Mouse (Mus musculus): ENCODE measurements around the gene Gm21988. TPM values are rescaled to one million over a fixed set of nuclear protein-coding genes. Genes with fewer than 3 reads are reported as not detected.

Gm21988 gene
- polyA plus RNA-seq (2014; fragmentation: Nextera tagmentation; extraction: Ambion mirVana) = 9.0 and 9.5 TPM in 2 replicates

DNA sequence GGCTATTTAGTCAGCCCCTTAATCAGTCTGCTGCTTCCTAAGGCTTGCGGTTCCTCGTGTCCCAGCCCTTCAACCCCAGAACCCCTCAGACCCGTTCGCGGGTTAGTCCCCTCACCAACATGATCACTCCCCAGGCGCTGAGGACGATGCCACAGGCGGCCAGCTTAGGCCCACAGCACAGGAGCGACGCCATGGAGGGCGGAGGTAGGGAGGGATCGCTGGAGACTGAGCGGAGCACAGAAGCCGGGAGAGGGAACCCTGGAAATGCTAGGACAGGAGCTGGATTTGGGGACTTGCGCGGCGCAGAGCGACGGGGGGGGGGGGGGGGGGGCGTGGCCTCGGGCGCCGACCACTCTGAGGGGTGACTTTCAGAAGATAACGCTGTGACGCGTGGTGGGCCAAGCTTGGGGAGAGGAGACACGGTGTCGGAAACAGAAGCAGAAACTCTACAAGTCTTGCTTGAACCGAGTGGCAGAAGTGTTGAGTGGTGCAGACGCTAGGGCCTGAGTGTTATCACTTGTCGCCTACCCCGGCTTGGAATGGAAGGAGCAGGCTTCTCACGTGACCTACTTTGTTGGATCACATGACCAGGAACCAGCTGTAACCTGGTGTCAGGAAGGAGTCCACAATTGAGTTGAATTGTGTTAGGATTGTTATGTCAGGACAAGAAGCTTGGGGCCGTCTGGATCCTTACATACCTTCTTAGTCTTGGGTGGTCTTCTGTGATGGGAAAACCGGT lies at the start of gene Gm21988, which contains the start of gene Rnasek:
TSS of gene Gm21988 (minus strand) at position 290 of the 739 bp plus-strand sequence.
TSS of gene Rnasek (minus strand) at position 302 of the 739 bp plus-strand sequence.
- Histone ChIP-seq H3K4me3 (ENCODE audit: low read depth, low read length) (peak within 1 kb of the TSS; percentile 99), H3K27ac (ENCODE audit: low read depth) (peak within 1 kb of the TSS; percentile 86), H3K4me1 (replicated peaks; ENCODE audit: control insufficient read depth, insufficient read depth, low read length) (peaks cover 23% of the 10 kb centered on the region), H3K36me3 (ENCODE audit: control insufficient read depth, insufficient read depth, low read length) (peaks cover 12% of the 10 kb centered on the region), H3K9ac (ENCODE audit: low read length) (peak within 1 kb of the TSS; percentile 83), H3K27me3 (replicated peaks; ENCODE audit: control insufficient read depth, insufficient read depth, low read length) (no peaks in the 10 kb centered on the region), H3K4me2 (ENCODE audit: low read length) (peak within 1 kb of the TSS; percentile 99), H3K9me3 (ENCODE audit: control insufficient read depth, low read length) (no peaks in the 10 kb centered on the region)
- DNase-seq (ENCODE audit: low spot score) (peak; percentile 98), ATAC-seq (replicated peaks; ENCODE audit: low FRiP score, low TSS enrichment, low read depth) (peak; percentile 54)
- 0% methylated on average over 30 of the region's 35 CpGs for WGBS

DNA sequence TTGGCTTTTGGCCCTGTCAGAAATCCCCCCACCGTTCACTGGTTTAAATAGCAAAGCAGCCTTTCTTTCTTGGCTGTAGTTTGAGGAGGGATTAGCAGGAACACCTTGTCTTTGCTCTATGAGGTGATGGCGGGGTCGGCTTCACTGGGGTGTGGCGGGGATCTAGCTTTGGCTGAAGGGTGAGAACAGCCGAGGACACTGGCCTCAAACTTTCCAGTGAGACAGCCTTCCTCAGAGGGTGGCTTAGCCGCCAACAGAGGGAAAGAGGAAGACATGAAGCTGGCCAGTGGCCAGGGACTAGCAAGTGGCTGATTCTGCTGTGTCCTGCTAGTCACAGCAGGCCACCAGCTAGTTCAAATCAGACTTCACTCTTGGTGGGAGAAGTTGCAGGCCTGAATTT lies 49.6 kb upstream of the Gm21988 start:
- ATAC-seq (replicated peaks; ENCODE audit: low FRiP score, low TSS enrichment, low read depth) (no peak), DNase-seq (ENCODE audit: low spot score) (no peak)
- Histone ChIP-seq H3K9ac (ENCODE audit: low read length) (no peak overlapping the region), H3K4me3 (ENCODE audit: low read depth, low read length) (no peak overlapping the region), H3K27ac (ENCODE audit: low read depth) (no peak overlapping the region), H3K36me3 (ENCODE audit: control insufficient read depth, insufficient read depth, low read length) (no peaks in the 10 kb centered on the region), H3K4me1 (replicated peaks; ENCODE audit: control insufficient read depth, insufficient read depth, low read length) (no peaks in the 10 kb centered on the region), H3K9me3 (ENCODE audit: control insufficient read depth, low read length) (no peaks in the 10 kb centered on the region), H3K27me3 (replicated peaks; ENCODE audit: control insufficient read depth, insufficient read depth, low read length) (no peaks in the 10 kb centered on the region), H3K4me2 (ENCODE audit: low read length) (no peak overlapping the region)
- WGBS = 36% methylated on average over 6 of the region's 6 CpGs

DNA sequence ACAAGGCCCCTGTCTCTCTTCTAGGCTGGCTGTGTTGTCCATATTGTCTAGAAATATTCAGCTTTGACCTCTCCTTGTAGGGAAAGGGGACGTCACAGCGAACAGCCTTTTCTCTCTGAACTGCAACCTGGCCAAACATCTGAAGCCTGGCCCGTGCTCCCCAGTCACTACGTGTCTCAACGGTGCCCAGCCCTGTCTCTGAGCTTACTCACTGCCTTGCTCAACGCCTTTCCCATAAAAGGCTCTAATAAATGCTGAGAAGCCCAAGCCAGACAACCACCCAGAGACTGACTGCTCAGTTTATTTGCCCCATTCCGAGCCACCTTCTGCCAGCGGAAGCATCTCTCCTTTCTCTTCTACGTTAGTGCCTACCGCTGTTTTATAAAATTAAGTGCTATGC lies 48.5 kb upstream of the Gm21988 start:
- Histone ChIP-seq H3K36me3 (ENCODE audit: control insufficient read depth, insufficient read depth, low read length) (no peaks in the 10 kb centered on the region), H3K4me1 (replicated peaks; ENCODE audit: control insufficient read depth, insufficient read depth, low read length) (no peaks in the 10 kb centered on the region), H3K4me2 (ENCODE audit: low read length) (no peak overlapping the region), H3K27ac (ENCODE audit: low read depth) (no peak overlapping the region), H3K27me3 (replicated peaks; ENCODE audit: control insufficient read depth, insufficient read depth, low read length) (no peaks in the 10 kb centered on the region), H3K9me3 (ENCODE audit: control insufficient read depth, low read length) (no peaks in the 10 kb centered on the region), H3K4me3 (ENCODE audit: low read depth, low read length) (no peak overlapping the region), H3K9ac (ENCODE audit: low read length) (no peak overlapping the region)
- DNase-seq (ENCODE audit: low spot score) = no peak
- no peak for ATAC-seq (replicated peaks; ENCODE audit: low FRiP score, low TSS enrichment, low read depth)
- 74% methylated on average over 10 of the region's 10 CpGs for WGBS

DNA sequence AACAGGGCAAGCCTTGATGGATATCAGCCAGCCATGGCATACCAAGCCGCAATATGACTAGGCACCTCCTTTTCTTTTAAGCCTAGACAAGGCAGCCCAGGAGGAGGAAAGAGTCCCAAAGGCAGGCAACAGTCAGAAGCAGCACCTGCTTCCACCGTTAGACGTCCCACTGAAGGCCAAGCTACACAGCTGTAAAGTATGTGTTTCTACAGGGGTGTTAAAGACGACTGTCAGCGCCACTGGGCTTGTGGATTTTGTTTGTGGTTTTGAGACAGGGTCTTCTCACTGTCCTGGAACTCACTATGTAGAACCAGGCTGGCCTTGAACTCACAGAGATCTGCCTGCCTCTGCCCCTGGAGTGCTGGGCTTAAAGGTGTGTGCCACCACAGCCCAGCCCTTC lies 46.1 kb upstream of the Gm21988 start:
- H3K9me3 ChIP-seq (ENCODE audit: control insufficient read depth, low read length) = no peaks in the 10 kb centered on the region
- no peaks in the 10 kb centered on the region for H3K27me3 ChIP-seq (replicated peaks; ENCODE audit: control insufficient read depth, insufficient read depth, low read length)
- no peak overlapping the region for H3K4me2 ChIP-seq (ENCODE audit: low read length)
- no peak overlapping the region for H3K9ac ChIP-seq (ENCODE audit: low read length)
- 83% methylated on average over 5 of the region's 5 CpGs for WGBS
- H3K4me1 ChIP-seq (replicated peaks; ENCODE audit: control insufficient read depth, insufficient read depth, low read length) = no peaks in the 10 kb centered on the region
- DNase-seq (ENCODE audit: low spot score) (no peak), ATAC-seq (replicated peaks; ENCODE audit: low FRiP score, low TSS enrichment, low read depth) (no peak)
- no peak overlapping the region for H3K27ac ChIP-seq (ENCODE audit: low read depth)
- no peaks in the 10 kb centered on the region for H3K36me3 ChIP-seq (ENCODE audit: control insufficient read depth, insufficient read depth, low read length)
- no peak overlapping the region for H3K4me3 ChIP-seq (ENCODE audit: low read depth, low read length)

DNA sequence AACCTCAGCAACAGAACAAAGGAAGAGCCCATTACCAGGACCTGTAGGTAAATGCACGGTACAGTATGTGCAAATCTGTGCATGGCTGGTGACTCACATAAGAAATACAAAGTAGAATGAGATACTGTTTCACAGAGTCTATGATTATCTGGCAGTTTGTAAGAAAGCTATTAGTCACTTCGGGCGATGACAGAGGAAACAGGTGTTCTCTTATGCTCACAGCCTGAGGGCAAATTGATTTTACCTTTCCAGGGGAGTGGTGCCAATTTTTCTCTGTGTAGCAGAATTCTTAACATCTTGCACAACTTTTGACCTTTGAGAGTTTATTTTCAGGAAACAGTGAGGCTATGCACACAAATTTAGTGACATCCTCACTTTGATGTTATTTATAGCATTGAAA lies 45.1 kb upstream of the Gm21988 start:
- 80% methylated on average over 3 of the region's 3 CpGs for WGBS
- DNase-seq (ENCODE audit: low spot score) (no peak), ATAC-seq (replicated peaks; ENCODE audit: low FRiP score, low TSS enrichment, low read depth) (no peak)
- H3K4me2 ChIP-seq (ENCODE audit: low read length) = no peak overlapping the region
- no peaks in the 10 kb centered on the region for H3K27me3 ChIP-seq (replicated peaks; ENCODE audit: control insufficient read depth, insufficient read depth, low read length)
- H3K9me3 ChIP-seq (ENCODE audit: control insufficient read depth, low read length) = no peaks in the 10 kb centered on the region
- H3K36me3 ChIP-seq (ENCODE audit: control insufficient read depth, insufficient read depth, low read length) = no peaks in the 10 kb centered on the region
- no peak overlapping the region for H3K9ac ChIP-seq (ENCODE audit: low read length)
- no peak overlapping the region for H3K4me3 ChIP-seq (ENCODE audit: low read depth, low read length)
- no peak overlapping the region for H3K27ac ChIP-seq (ENCODE audit: low read depth)
- H3K4me1 ChIP-seq (replicated peaks; ENCODE audit: control insufficient read depth, insufficient read depth, low read length) = no peaks in the 10 kb centered on the region

DNA sequence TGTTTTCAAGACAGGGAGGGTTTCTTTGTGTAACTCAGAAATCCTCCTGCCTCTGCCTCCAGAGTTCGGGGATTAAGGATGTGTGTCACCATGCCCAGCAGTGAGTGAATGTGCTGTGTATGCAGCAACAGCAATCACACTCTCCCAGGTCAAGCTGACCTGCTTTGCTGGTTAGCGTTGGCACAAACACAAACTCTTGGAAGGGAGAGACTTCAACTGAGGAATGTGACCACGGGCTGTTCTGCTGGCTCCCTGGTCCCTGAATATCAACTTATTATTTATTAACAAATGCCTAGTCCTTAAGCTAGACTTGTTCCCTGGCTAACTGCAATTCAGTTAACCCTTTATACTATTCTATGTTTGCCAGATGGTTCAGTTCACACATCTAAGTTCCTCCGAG lies 44.0 kb upstream of the Gm21988 start:
- Histone ChIP-seq H3K4me2 (ENCODE audit: low read length) (no peak overlapping the region), H3K9me3 (ENCODE audit: control insufficient read depth, low read length) (no peaks in the 10 kb centered on the region), H3K36me3 (ENCODE audit: control insufficient read depth, insufficient read depth, low read length) (no peaks in the 10 kb centered on the region), H3K4me3 (ENCODE audit: low read depth, low read length) (no peak overlapping the region), H3K4me1 (replicated peaks; ENCODE audit: control insufficient read depth, insufficient read depth, low read length) (no peaks in the 10 kb centered on the region), H3K9ac (ENCODE audit: low read length) (no peak overlapping the region), H3K27me3 (replicated peaks; ENCODE audit: control insufficient read depth, insufficient read depth, low read length) (no peaks in the 10 kb centered on the region), H3K27ac (ENCODE audit: low read depth) (no peak overlapping the region)
- 67% methylated on average over 4 of the region's 4 CpGs for WGBS
- DNase-seq (ENCODE audit: low spot score) (no peak), ATAC-seq (replicated peaks; ENCODE audit: low FRiP score, low TSS enrichment, low read depth) (no peak)

DNA sequence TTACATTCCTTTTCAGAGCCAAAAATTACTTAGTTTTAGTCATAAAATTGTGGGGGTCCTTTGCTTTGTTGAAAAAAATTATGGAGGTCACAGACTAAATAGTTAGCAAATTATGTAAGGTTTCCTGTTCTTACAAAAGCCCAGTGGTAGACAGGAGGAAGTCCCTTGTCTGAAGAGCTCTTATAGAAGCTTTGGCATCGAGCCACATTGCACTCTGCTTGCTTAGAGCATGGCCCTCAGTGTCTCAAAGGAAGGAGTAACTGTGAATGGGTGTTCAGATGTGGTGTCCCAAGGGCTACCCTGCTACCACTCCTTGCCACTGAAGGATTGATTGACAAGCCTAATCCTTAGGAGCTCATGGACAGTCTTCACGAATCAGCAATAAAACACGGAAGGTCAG lies 40.8 kb upstream of the Gm21988 start:
- H3K4me3 ChIP-seq (ENCODE audit: low read depth, low read length) = no peak overlapping the region
- DNase-seq (ENCODE audit: low spot score) (no peak), ATAC-seq (replicated peaks; ENCODE audit: low FRiP score, low TSS enrichment, low read depth) (no peak)
- H3K4me1 ChIP-seq (replicated peaks; ENCODE audit: control insufficient read depth, insufficient read depth, low read length) = no peaks in the 10 kb centered on the region
- 68% methylated on average over 3 of the region's 3 CpGs for WGBS
- H3K9ac ChIP-seq (ENCODE audit: low read length) = no peak overlapping the region
- H3K27me3 ChIP-seq (replicated peaks; ENCODE audit: control insufficient read depth, insufficient read depth, low read length) = no peaks in the 10 kb centered on the region
- H3K9me3 ChIP-seq (ENCODE audit: control insufficient read depth, low read length) = no peaks in the 10 kb centered on the region
- H3K4me2 ChIP-seq (ENCODE audit: low read length) = no peak overlapping the region
- no peaks in the 10 kb centered on the region for H3K36me3 ChIP-seq (ENCODE audit: control insufficient read depth, insufficient read depth, low read length)
- H3K27ac ChIP-seq (ENCODE audit: low read depth) = no peak overlapping the region

DNA sequence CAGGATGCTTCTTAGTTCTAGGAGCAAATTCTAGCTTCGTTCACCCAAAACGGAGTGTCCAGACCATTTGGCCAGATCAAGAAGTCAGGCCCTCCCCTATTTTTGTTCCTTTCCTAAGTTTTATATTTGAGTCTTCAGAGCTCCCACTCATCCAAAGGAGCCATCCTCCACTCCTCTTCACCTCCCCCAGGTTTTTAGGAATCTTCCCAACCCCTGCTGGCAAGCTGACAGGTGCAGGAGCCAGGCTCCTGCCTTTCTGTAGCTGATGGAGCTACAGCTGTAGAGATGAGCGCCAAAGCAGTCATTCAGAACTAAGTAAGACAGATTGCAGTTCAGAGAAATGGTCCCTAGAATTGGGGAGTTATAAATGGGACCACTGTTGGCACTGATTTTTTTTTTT lies 39.3 kb upstream of the Gm21988 start:
- no peak overlapping the region for H3K9ac ChIP-seq (ENCODE audit: low read length)
- ATAC-seq (replicated peaks; ENCODE audit: low FRiP score, low TSS enrichment, low read depth) (no peak), DNase-seq (ENCODE audit: low spot score) (no peak)
- no peak overlapping the region for H3K4me3 ChIP-seq (ENCODE audit: low read depth, low read length)
- H3K27ac ChIP-seq (ENCODE audit: low read depth) = no peak overlapping the region
- H3K4me1 ChIP-seq (replicated peaks; ENCODE audit: control insufficient read depth, insufficient read depth, low read length) = no peaks in the 10 kb centered on the region
- no peak overlapping the region for H3K4me2 ChIP-seq (ENCODE audit: low read length)
- H3K36me3 ChIP-seq (ENCODE audit: control insufficient read depth, insufficient read depth, low read length) = no peaks in the 10 kb centered on the region
- H3K27me3 ChIP-seq (replicated peaks; ENCODE audit: control insufficient read depth, insufficient read depth, low read length) = no peaks in the 10 kb centered on the region
- H3K9me3 ChIP-seq (ENCODE audit: control insufficient read depth, low read length) = no peaks in the 10 kb centered on the region
- WGBS = 74% methylated on average over 3 of the region's 3 CpGs

DNA sequence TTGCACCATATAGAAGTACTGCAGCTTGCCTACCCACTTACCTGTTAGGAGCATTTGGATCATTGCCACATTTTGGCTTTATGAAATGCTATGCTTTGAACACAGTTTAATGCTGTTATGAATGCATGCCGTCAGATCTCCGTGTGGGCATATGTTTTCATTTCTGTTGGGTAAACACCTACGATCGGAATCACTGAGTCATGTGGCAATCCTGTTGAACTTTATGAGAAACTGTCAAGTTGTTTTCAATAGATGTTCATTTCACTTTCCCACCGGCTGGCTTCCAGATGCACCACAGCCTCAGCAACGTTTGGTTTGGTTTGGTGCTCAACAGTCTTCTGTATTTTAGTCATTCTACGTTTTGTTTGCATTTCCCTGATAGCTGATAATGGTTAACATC lies 32.0 kb upstream of the Gm21988 start:
- H3K27ac ChIP-seq (ENCODE audit: low read depth) = no peak overlapping the region
- 76% methylated on average over 7 of the region's 7 CpGs for WGBS
- ATAC-seq (replicated peaks; ENCODE audit: low FRiP score, low TSS enrichment, low read depth) = no peak
- H3K4me3 ChIP-seq (ENCODE audit: low read depth, low read length) = no peak overlapping the region
- H3K36me3 ChIP-seq (ENCODE audit: control insufficient read depth, insufficient read depth, low read length) = no peaks in the 10 kb centered on the region
- H3K27me3 ChIP-seq (replicated peaks; ENCODE audit: control insufficient read depth, insufficient read depth, low read length) = no peaks in the 10 kb centered on the region
- no peaks in the 10 kb centered on the region for H3K4me1 ChIP-seq (replicated peaks; ENCODE audit: control insufficient read depth, insufficient read depth, low read length)
- no peak for DNase-seq (ENCODE audit: low spot score)
- H3K9ac ChIP-seq (ENCODE audit: low read length) = no peak overlapping the region
- H3K9me3 ChIP-seq (ENCODE audit: control insufficient read depth, low read length) = no peaks in the 10 kb centered on the region
- H3K4me2 ChIP-seq (ENCODE audit: low read length) = no peak overlapping the region
